Mouse (Mus musculus): ENCODE data around the gene Carns1.

DNA sequence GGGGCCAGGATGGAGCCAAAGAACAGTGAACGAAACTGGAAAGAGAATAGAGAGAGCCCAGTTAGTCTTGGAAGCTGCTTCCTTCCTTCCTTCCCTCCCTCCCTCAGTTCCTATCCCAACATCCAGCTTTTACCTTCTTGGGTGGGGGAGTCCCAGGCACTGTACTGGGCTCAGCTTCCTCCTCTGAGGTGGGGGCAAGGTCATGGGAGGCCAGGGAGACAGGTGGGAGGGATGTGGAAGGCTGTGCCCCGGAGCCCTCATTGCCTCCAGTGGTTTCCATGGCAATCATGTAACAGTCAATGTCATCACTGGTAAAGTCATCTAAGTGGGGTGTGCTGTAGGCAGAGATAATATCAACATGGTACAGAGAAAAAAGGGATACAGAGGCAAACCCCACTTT lies 20.8 kb upstream of the Carns1 start:
- no peak for TF ChIP-seq TAL1 (IDR thresholded peaks at IDR 0.05; ENCODE audit: low read length)
- no peak for TF ChIP-seq GATA1 (IDR thresholded peaks at IDR 0.05; ENCODE audit: low read length)

All from erythroblast, embryonic 14.5 days (primary cell).